Mouse (Mus musculus) lung, adult 2 months (tissue): ENCODE results near the gene Gm4553.

Experiments used
- CTCF ChIP-seq: fragments of 200-500 bp; IDR thresholded peaks from 2 replicates; pipeline ENCODE4 v1.5.1; 2011; ENCODE audit warnings: mild to moderate bottlenecking, low read length, control low read depth; ENCODE audit not compliant: insufficient read depth
- POLR2A ChIP-seq: fragments of 200-500 bp; IDR thresholded peaks from 2 replicates; pipeline ENCODE4 v1.6.1; 2011; ENCODE audit warnings: low read depth, mild to moderate bottlenecking, control low read depth, low read length, borderline replicate concordance; ENCODE audit errors: extremely low read depth

DNA sequence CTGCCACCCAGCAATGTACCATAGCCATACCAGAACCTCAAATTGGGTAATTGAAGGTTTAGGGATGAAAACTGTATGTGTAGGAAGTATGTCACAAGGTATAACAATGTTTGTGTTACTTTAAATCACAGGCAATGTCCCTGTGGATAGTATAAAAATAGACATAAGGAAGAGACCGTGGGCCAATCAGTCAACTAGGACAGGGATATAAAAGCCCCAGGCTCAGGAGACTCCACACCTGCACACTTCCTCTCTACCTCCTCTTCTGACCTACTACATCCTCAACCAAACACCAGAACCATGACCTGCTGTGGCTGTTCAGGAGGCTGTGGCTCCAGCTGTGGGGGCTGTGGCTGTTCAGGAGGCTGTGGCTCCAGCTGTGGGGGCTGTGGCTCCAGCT, 46.0 kb upstream of the Gm4553 start, which contains the start of gene Gm7579:
- TF ChIP-seq CTCF (no peak), POLR2A (no peak)
